Mouse (Mus musculus) MEL (cell line): ENCODE results near the gene Pdcd5. TPM values are rescaled to one million over a fixed set of nuclear protein-coding genes. Genes with fewer than 3 reads are reported as not detected.

ENCODE experiments used
- DNase-seq: peaks from one replicate; pipeline ENCODE4 v3.0.0; 2011; ENCODE audit warnings: low read depth, low spot score
- H3K27ac ChIP-seq: 2 replicates; pipeline ENCODE4 v1.5.1; 2012; ENCODE audit warnings: low read depth, mild to moderate bottlenecking, control low read depth, low read length, moderate library complexity; ENCODE audit not compliant: control insufficient read depth
- H3K27me3 ChIP-seq, 2 experiments: fragments of 150-350 bp in 1 of 2; sonication (generic) in 1 of 2; 2 replicates each; pipeline ENCODE4 v1.6.1; 2012; ENCODE audit warnings: low read length in 2 of 2, mild to moderate bottlenecking in 2 of 2, improper control_type of control experiment in 1 of 2, moderate library complexity in 1 of 2; ENCODE audit not compliant: insufficient read depth in 2 of 2, control insufficient read depth in 1 of 2
- H3K36me3 ChIP-seq, 2 experiments: 2 replicates each; pipeline ENCODE4 v1.6.1; 2012 to 2014; ENCODE audit warnings: low read length in 2 of 2, improper control_type of control experiment in 1 of 2, inconsistent platforms in 1 of 2, mild to moderate bottlenecking in 1 of 2; ENCODE audit not compliant: insufficient read depth in 2 of 2, control insufficient read depth in 1 of 2
- H3K4me1 ChIP-seq, 2 experiments: fragments of 150-350 bp in 1 of 2; sonication (generic) in 1 of 2; 2 replicates each; pipeline ENCODE4 v1.6.1; 2012; ENCODE audit warnings: low read length in 2 of 2, improper control_type of control experiment in 1 of 2, mild to moderate bottlenecking in 1 of 2; ENCODE audit not compliant: insufficient read depth in 2 of 2, control insufficient read depth in 1 of 2
- H3K4me3 ChIP-seq, 2 experiments: fragments of 150-350 bp in 1 of 2; sonication (generic) in 1 of 2; 2 replicates each; pipeline ENCODE4 v1.5.1; 2012; ENCODE audit warnings: low read depth in 2 of 2, low read length in 2 of 2, mild to moderate bottlenecking in 2 of 2, moderate library complexity in 2 of 2, control low read depth in 1 of 2, improper control_type of control experiment in 1 of 2; ENCODE audit not compliant: control insufficient read depth in 1 of 2, insufficient read depth in 1 of 2
- H3K79me2 ChIP-seq: 2 replicates; pipeline ENCODE4 v1.6.1; 2012; ENCODE audit warnings: mild to moderate bottlenecking, low read length, moderate library complexity; ENCODE audit not compliant: control insufficient read depth, poor library complexity, insufficient read depth
- H3K9ac ChIP-seq: 2 replicates; pipeline ENCODE4 v1.6.1; 2012; ENCODE audit warnings: low read depth, mild to moderate bottlenecking, control low read depth, low read length, moderate library complexity; ENCODE audit not compliant: control insufficient read depth, poor library complexity, severe bottlenecking
- H3K9me3 ChIP-seq: fragments of 150-350 bp; sonication (generic); replicated peaks from 2 replicates; pipeline ENCODE4 v1.6.1; 2012; ENCODE audit warnings: mild to moderate bottlenecking, low read length, improper control_type of control experiment, moderate library complexity; ENCODE audit not compliant: insufficient read depth
- ELF1 ChIP-seq: IDR thresholded peaks from 2 replicates; pipeline ENCODE4 v1.6.1; 2014; ENCODE audit warnings: low read depth, mild to moderate bottlenecking, inconsistent platforms, low read length, improper control_type of control experiment, moderate library complexity
- EP300 ChIP-seq, 2 experiments: IDR thresholded peaks; 2 replicates each; pipeline ENCODE4 v1.6.1; 2011; ENCODE audit warnings: improper control_type of control experiment in 2 of 2, low read length in 2 of 2, low read depth in 1 of 2, mild to moderate bottlenecking in 1 of 2
- MAX ChIP-seq: IDR thresholded peaks from 2 replicates; pipeline ENCODE4 v1.6.1; 2011; ENCODE audit warnings: low read length, improper control_type of control experiment
- MEF2A ChIP-seq: IDR thresholded peaks from 2 replicates; pipeline ENCODE4 v1.6.1; 2014; ENCODE audit warnings: low read depth, mild to moderate bottlenecking, inconsistent platforms, low read length, improper control_type of control experiment; ENCODE audit not compliant: poor library complexity, insufficient replicate concordance, severe bottlenecking; ENCODE audit errors: extremely low read depth
- MXI1 ChIP-seq: IDR thresholded peaks from 2 replicates; pipeline ENCODE4 v1.6.1; 2011; ENCODE audit warnings: mild to moderate bottlenecking, low read depth, low read length, improper control_type of control experiment
- MYB ChIP-seq: IDR thresholded peaks from 2 replicates; pipeline ENCODE4 v1.6.1; 2011; ENCODE audit warnings: mild to moderate bottlenecking, low read depth, low read length, improper control_type of control experiment
- MYC ChIP-seq: IDR thresholded peaks from 2 replicates; pipeline ENCODE4 v1.6.1; 2011; ENCODE audit warnings: low read depth, mild to moderate bottlenecking, low read length, improper control_type of control experiment, moderate library complexity
- NELFE ChIP-seq: IDR thresholded peaks from 2 replicates; pipeline ENCODE4 v1.6.1; 2011; ENCODE audit warnings: low read depth, low read length, improper control_type of control experiment
- NRF1 ChIP-seq: IDR thresholded peaks from 2 replicates; pipeline ENCODE4 v1.6.1; 2014; ENCODE audit warnings: low read depth, mild to moderate bottlenecking, inconsistent platforms, low read length, improper control_type of control experiment, moderate library complexity; ENCODE audit not compliant: poor library complexity, insufficient read depth, severe bottlenecking
- POLR2AphosphoS2 ChIP-seq: IDR thresholded peaks from 2 replicates; pipeline ENCODE4 v1.6.1; 2011; ENCODE audit warnings: low read length, improper control_type of control experiment
- RAD21 ChIP-seq: IDR thresholded peaks from 2 replicates; pipeline ENCODE4 v1.6.1; 2011; ENCODE audit warnings: mild to moderate bottlenecking, low read depth, low read length, improper control_type of control experiment
- RCOR1 ChIP-seq: IDR thresholded peaks from 2 replicates; pipeline ENCODE4 v1.6.1; 2012; ENCODE audit warnings: low read depth, mild to moderate bottlenecking, inconsistent platforms, low read length, improper control_type of control experiment
- UBTF ChIP-seq: IDR thresholded peaks from 2 replicates; pipeline ENCODE4 v1.6.1; 2012; ENCODE audit warnings: low read depth, mild to moderate bottlenecking, inconsistent platforms, low read length, improper control_type of control experiment, moderate library complexity, borderline replicate concordance; ENCODE audit not compliant: insufficient read depth
- ZC3H11A ChIP-seq: IDR thresholded peaks from 2 replicates; pipeline ENCODE4 v1.6.1; 2012; ENCODE audit warnings: low read depth, mild to moderate bottlenecking, inconsistent platforms, low read length, improper control_type of control experiment
- ZKSCAN1 ChIP-seq: IDR thresholded peaks from 2 replicates; pipeline ENCODE4 v1.6.1; 2012; ENCODE audit warnings: low read depth, mild to moderate bottlenecking, inconsistent platforms, low read length, improper control_type of control experiment, moderate library complexity
- polyA plus RNA-seq, 2 experiments: library from polyadenylated mRNA; stranded (reverse) in 1 of 2; unstranded in 1 of 2; fragments of >175 nt in 1 of 2; fragments of >200 nt in 1 of 2; gene quantifications; 2 replicates each; pipeline versions ENCODE4 v1.2.1 to v1.2.4; 2012; ENCODE audit warnings: low replicate concordance in 2 of 2, low read depth in 1 of 2; ENCODE audit not compliant: insufficient read length in 2 of 2, insufficient read depth in 1 of 2, missing spikeins in 1 of 2
- total RNA-seq: library from RNA; depleted of rRNA; stranded (reverse); fragments of 300-350 nt; gene quantifications from 2 replicates; pipeline ENCODE4 v1.2.3, GENCODE M21; 2012; rRNA removed

Pdcd5 gene
- total and polyA plus RNA-seq, 3 experiments = 118 to 1,267 (median 221) TPM

DNA sequence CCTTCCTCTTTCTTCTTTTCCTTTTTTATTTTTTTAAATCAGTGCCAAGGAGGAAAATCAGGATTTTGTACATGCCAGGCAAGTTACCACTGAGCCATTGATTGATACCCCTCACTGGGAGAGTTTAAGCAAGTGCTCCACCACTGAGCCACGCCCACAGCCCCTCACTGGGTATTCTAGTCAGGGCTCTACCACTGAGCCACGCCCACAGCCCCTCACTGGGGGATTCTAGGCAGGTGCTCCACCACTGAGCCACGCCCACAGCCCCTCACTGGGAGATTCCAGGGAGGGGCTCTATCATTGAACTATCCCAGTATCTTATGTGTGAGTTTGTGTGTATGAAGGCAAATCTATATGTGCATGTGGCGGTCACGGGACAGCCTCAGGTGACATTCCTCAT lies 53.0 kb downstream of the Pdcd5 start:
- Histone ChIP-seq H3K9me3 (no peaks in the 10 kb centered on the region), H3K36me3 (peaks cover 12% of the 10 kb centered on the region in 2 experiments), H3K4me1 (peaks cover 6 to 14% of the 10 kb centered on the region in 2 experiments), H3K27me3 (no peaks in the 10 kb centered on the region), H3K4me3 (no peak overlapping the region), H3K9ac (no peak overlapping the region), H3K27ac (no peak overlapping the region), H3K79me2 (peaks cover 11% of the 10 kb centered on the region)
- no peak for DNase-seq
- TF ChIP-seq ZC3H11A = no peak
- TF ChIP-seq ZKSCAN1 = no peak
- no peak for TF ChIP-seq ELF1
- no peak for TF ChIP-seq NRF1
- TF ChIP-seq MYC = no peak
- no peak for TF ChIP-seq POLR2AphosphoS2
- TF ChIP-seq MEF2A = no peak
- TF ChIP-seq RAD21 = no peak
- TF ChIP-seq NELFE = no peak
- TF ChIP-seq MAX = no peak
- TF ChIP-seq UBTF = no peak
- TF ChIP-seq EP300 (IDR thresholded peaks at IDR 0.05; ENCODE audit: low read depth in 1 of 2, low read length in 2 of 2) = no peak
- TF ChIP-seq RCOR1 = no peak
- TF ChIP-seq MYB = no peak
- no peak for TF ChIP-seq MXI1

Other genes with a start within 250 kb of the Pdcd5 start
- gene Slc7a9, start 198.7 kb downstream of the Pdcd5 start, total RNA-seq = not detected in 2 replicates
- not detected for gene Slc7a9, start 198.7 kb downstream of the Pdcd5 start, polyA plus RNA-seq
- 0.26 and 0.50 TPM in 2 replicates for gene Tdrd12, start 109.8 kb downstream of the Pdcd5 start, total RNA-seq
- under 1 TPM in 1 of 2 experiments, not detected in 1; 0.25 TPM for gene Tdrd12, start 109.8 kb downstream of the Pdcd5 start, polyA plus RNA-seq
- 83.2 and 89.1 TPM in 2 replicates for gene Nudt19, start 91.2 kb downstream of the Pdcd5 start, total RNA-seq
- 100 to 1,000 TPM in 1 of 2 experiments, 10 to 100 TPM in 1; 67.6 to 631 TPM for gene Nudt19, start 91.2 kb downstream of the Pdcd5 start, polyA plus RNA-seq
- gene Rgs9bp, start 61.9 kb downstream of the Pdcd5 start, total RNA-seq = 0.10 and 0.12 TPM in 2 replicates
- under 1 TPM in 1 of 2 experiments, not detected in 1; 0.43 TPM for gene Rgs9bp, start 61.9 kb downstream of the Pdcd5 start, polyA plus RNA-seq
- 74.2 and 74.9 TPM in 2 replicates for gene Ankrd27, start 61.3 kb downstream of the Pdcd5 start, total RNA-seq
- gene Ankrd27, start 61.3 kb downstream of the Pdcd5 start, polyA plus RNA-seq = 100 to 1,000 TPM in 1 of 2 experiments, 10 to 100 TPM in 1; 49.0 to 103 TPM
- 5.6 and 7.4 TPM in 2 replicates for gene Dpy19l3, start 106.9 kb upstream of the Pdcd5 start, total RNA-seq
- gene Dpy19l3, start 106.9 kb upstream of the Pdcd5 start, polyA plus RNA-seq = 1 to 10 TPM in 1 of 2 experiments, not detected in 1; 9.9 TPM
- gene Zfp507, start 155.5 kb upstream of the Pdcd5 start, total RNA-seq = 16.0 and 16.4 TPM in 2 replicates
- gene Zfp507, start 155.5 kb upstream of the Pdcd5 start, polyA plus RNA-seq = 10 to 100 TPM; 17.7 to 67.2 TPM